In the genomic region with DNA sequence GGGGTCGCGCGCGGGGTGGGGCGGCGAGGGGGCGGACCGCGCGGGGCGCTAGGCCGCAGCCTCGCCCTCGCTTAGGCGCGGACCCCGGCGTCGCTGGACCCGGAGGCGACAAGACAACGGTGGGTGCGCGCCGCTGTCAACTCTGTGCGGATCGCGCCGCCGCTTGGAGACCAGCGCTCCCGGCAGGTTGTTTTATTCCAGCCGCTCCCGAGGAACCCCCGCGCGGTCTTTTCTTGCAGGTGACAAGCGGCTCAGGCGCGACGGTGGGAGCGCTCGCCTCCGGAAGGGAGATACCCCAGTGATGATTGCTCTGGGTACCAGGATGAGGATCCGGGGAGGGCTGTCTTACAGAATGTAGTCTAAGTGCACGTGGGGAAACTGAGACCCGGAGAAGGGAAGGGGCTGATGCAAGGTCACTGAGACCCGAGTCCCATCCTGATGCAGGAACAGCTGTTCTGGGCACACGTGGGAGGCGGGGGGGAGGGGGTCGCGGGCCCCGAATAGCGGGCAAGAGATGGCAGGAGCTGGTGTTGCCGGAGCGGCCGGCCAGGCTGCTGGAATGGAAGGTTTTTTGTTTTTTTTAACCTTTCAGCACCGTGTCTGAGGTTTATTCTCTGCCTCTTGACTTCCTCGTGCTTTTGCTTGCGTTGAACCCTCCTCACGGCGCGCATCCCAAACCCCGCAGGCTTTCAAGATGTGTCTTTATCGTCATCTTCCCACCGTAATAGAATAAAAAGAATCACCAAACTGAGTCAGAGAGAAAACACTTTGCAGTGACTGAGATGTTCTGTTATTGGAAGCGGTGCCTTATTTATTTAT, we compare ENCODE assay signal across 8 mouse cellular contexts. TPM values are rescaled to one million over a fixed set of nuclear protein-coding genes. Genes with fewer than 3 reads are reported as not detected.
DNase-seq lines count a peak whose midpoint lies in the region; ATAC-seq and TF ChIP-seq lines count a peak whose summit lies in the region.

No protein-coding gene starts in this region.

- peak overlapping the region; percentile 97 for H3K4me3 ChIP-seq in lung, embryonic 14.5 days (ENCODE audit: low read depth, low read length)
- H3K4me3 ChIP-seq in forebrain, postnatal 0 days (ENCODE audit: low read depth, low read length): peak overlapping the region; percentile 90
- peak overlapping the region; percentile 97 for H3K4me3 ChIP-seq in liver, embryonic 15.5 days (replicated peaks)
- H3K4me3 ChIP-seq in stomach, embryonic 16.5 days (replicated peaks; ENCODE audit: low read length): peak overlapping the region; percentile 80

- H3K27me3 ChIP-seq in lung, embryonic 14.5 days (ENCODE audit: insufficient read depth, low read length): no peaks in the 10 kb centered on the region
- H3K27me3 ChIP-seq in forebrain, postnatal 0 days (ENCODE audit: insufficient read depth, low read length): no peaks in the 10 kb centered on the region
- no peaks in the 10 kb centered on the region for H3K27me3 ChIP-seq in liver, embryonic 15.5 days
- H3K27me3 ChIP-seq in stomach, embryonic 16.5 days (ENCODE audit: control insufficient read depth, insufficient read depth, low read length): no peaks in the 10 kb centered on the region

- DNase-seq in lung, embryonic 14.5 days: peak; percentile 17
- DNase-seq in lung, adult 18-20 months: no peak
- peak; percentile 22 for DNase-seq in brain, adult 2 months (ENCODE audit: low read depth, low spot score)
- DNase-seq in forebrain, postnatal 0 days: peak; percentile 58
- DNase-seq in frontal cortex, postnatal 10 days (ENCODE audit: low spot score in 2 of 2): no peak
- no peak for DNase-seq in Muller cell, postnatal 12 days (ENCODE audit: inconsistent ontology term)

- no peaks in the 10 kb centered on the region for H3K9me3 ChIP-seq in lung, embryonic 14.5 days (ENCODE audit: low read depth, low read length)
- no peaks in the 10 kb centered on the region for H3K9me3 ChIP-seq in forebrain, postnatal 0 days (ENCODE audit: low read length)
- no peaks in the 10 kb centered on the region for H3K9me3 ChIP-seq in liver, embryonic 15.5 days (replicated peaks)
- no peaks in the 10 kb centered on the region for H3K9me3 ChIP-seq in stomach, embryonic 16.5 days (replicated peaks; ENCODE audit: control insufficient read depth, low read length)

- ATAC-seq in lung, embryonic 14.5 days (ENCODE audit: insufficient read depth): peak; percentile 75
- peak; percentile 75 for ATAC-seq in forebrain, postnatal 0 days
- ATAC-seq in liver, embryonic 15.5 days (ENCODE audit: insufficient read depth): peak; percentile 73
- peak; percentile 49 for ATAC-seq in stomach, embryonic 16.5 days (ENCODE audit: insufficient read depth, low FRiP score)

- peaks cover 16% of the 10 kb centered on the region; the same call in 1 of the 2 replicates for H3K36me3 ChIP-seq in lung, embryonic 14.5 days (ENCODE audit: insufficient read depth)
- H3K36me3 ChIP-seq in forebrain, postnatal 0 days (ENCODE audit: insufficient read depth): peaks cover 10% of the 10 kb centered on the region; the same call in 1 of the 2 replicates
- peaks cover 22% of the 10 kb centered on the region for H3K36me3 ChIP-seq in liver, embryonic 15.5 days (replicated peaks)
- H3K36me3 ChIP-seq in stomach, embryonic 16.5 days (ENCODE audit: control insufficient read depth, insufficient read depth, low read length): no peaks in the 10 kb centered on the region

- peak overlapping the region; percentile 93 for H3K4me2 ChIP-seq in lung, embryonic 14.5 days
- peak overlapping the region; percentile 83 for H3K4me2 ChIP-seq in forebrain, postnatal 0 days (ENCODE audit: low read depth)
- peak overlapping the region; percentile 96 for H3K4me2 ChIP-seq in liver, embryonic 15.5 days
- H3K4me2 ChIP-seq in stomach, embryonic 16.5 days (ENCODE audit: low read depth, low read length): peak overlapping the region; percentile 93

- H3K4me1 ChIP-seq in lung, embryonic 14.5 days (ENCODE audit: insufficient read depth): peaks cover 7% of the 10 kb centered on the region; the same call in 1 of the 2 replicates
- peaks cover 8% of the 10 kb centered on the region for H3K4me1 ChIP-seq in forebrain, postnatal 0 days (ENCODE audit: insufficient read depth)
- H3K4me1 ChIP-seq in liver, embryonic 15.5 days (replicated peaks): peaks cover 54% of the 10 kb centered on the region
- H3K4me1 ChIP-seq in stomach, embryonic 16.5 days (ENCODE audit: control insufficient read depth, insufficient read depth, low read length): peaks cover 17% of the 10 kb centered on the region

- H3K27ac ChIP-seq in lung, embryonic 14.5 days (ENCODE audit: low read depth): peak overlapping the region; percentile 12; the same call in 1 of the 2 replicates
- H3K27ac ChIP-seq in forebrain, postnatal 0 days (ENCODE audit: low read depth, low read length): peak overlapping the region; percentile 79
- H3K27ac ChIP-seq in liver, embryonic 15.5 days (replicated peaks): peak overlapping the region; percentile 95
- H3K27ac ChIP-seq in stomach, embryonic 16.5 days (ENCODE audit: low read length): peak overlapping the region; percentile 74

- TF ChIP-seq CTCF in lung, embryonic 14.5 days (IDR thresholded peaks at IDR 0.05; ENCODE audit: low read depth): no peak
- no peak for TF ChIP-seq CTCF in forebrain, postnatal 0 days (IDR thresholded peaks at IDR 0.05; ENCODE audit: low read depth)

- WGBS in lung, embryonic 14.5 days: under 1% methylated on average over 64 of the region's 67 CpGs
- 2% methylated on average over 56 of the region's 67 CpGs for WGBS in forebrain, postnatal 0 days
- under 1% methylated on average over 67 of the region's 67 CpGs for WGBS in liver, embryonic 15.5 days (ENCODE audit: insufficient replicate concordance)
- 1% methylated on average over 67 of the region's 67 CpGs for WGBS in stomach, embryonic 16.5 days

- H3K9ac ChIP-seq in lung, embryonic 14.5 days: peak overlapping the region; percentile 76
- H3K9ac ChIP-seq in forebrain, postnatal 0 days: peak overlapping the region; percentile 87
- H3K9ac ChIP-seq in liver, embryonic 15.5 days: peak overlapping the region; percentile 87
- peak overlapping the region; percentile 83 for H3K9ac ChIP-seq in stomach, embryonic 16.5 days (ENCODE audit: low read length)

RNA-seq across cellular contexts. Expression of a gene that starts 0.6 kb away (rescaled TPM):
- polyA plus RNA-seq in lung, embryonic 14.5 days (2014; fragmentation: Nextera tagmentation; extraction: Ambion mirVana): 42.8 and 43.5 TPM in 2 replicates
- 39.4 and 45.9 TPM in 2 replicates for total RNA-seq in forebrain, postnatal 0 days (2014; rRNA removed)
- polyA plus RNA-seq in forebrain, postnatal 0 days (2015; fragmentation: Nextera tagmentation; extraction: Ambion mirVana): 33.7 and 44.1 TPM in 2 replicates
- 19.2 and 20.0 TPM in 2 replicates for polyA plus RNA-seq in liver, embryonic 15.5 days (2015; fragmentation: Nextera tagmentation; extraction: Ambion mirVana)
- polyA plus RNA-seq in stomach, embryonic 16.5 days (2015; fragmentation: Nextera tagmentation; extraction: Ambion mirVana): 43.4 and 45.8 TPM in 2 replicates

RNA-seq across cellular contexts. Expression of a gene that starts 12.9 kb away (rescaled TPM):
- 60.8 and 61.0 TPM in 2 replicates for polyA plus RNA-seq in lung, embryonic 14.5 days (2014; fragmentation: Nextera tagmentation; extraction: Ambion mirVana)
- total RNA-seq in forebrain, postnatal 0 days (2014; rRNA removed): 131 and 141 TPM in 2 replicates
- 123 and 124 TPM in 2 replicates for polyA plus RNA-seq in forebrain, postnatal 0 days (2015; fragmentation: Nextera tagmentation; extraction: Ambion mirVana)
- polyA plus RNA-seq in liver, embryonic 15.5 days (2015; fragmentation: Nextera tagmentation; extraction: Ambion mirVana): 22.8 and 25.9 TPM in 2 replicates
- 74.7 and 77.1 TPM in 2 replicates for polyA plus RNA-seq in stomach, embryonic 16.5 days (2015; fragmentation: Nextera tagmentation; extraction: Ambion mirVana)

RNA-seq across cellular contexts. Expression of a gene that starts 53.3 kb away (rescaled TPM):
- polyA plus RNA-seq in lung, embryonic 14.5 days (2014; fragmentation: Nextera tagmentation; extraction: Ambion mirVana): 1.7 and 2.0 TPM in 2 replicates
- total RNA-seq in forebrain, postnatal 0 days (2014; rRNA removed): 0.24 and 0.54 TPM in 2 replicates
- polyA plus RNA-seq in forebrain, postnatal 0 days (2015; fragmentation: Nextera tagmentation; extraction: Ambion mirVana): 2.2 and 2.7 TPM in 2 replicates
- polyA plus RNA-seq in liver, embryonic 15.5 days (2015; fragmentation: Nextera tagmentation; extraction: Ambion mirVana): 0.39 and 0.81 TPM in 2 replicates
- polyA plus RNA-seq in stomach, embryonic 16.5 days (2015; fragmentation: Nextera tagmentation; extraction: Ambion mirVana): 3.5 and 4.5 TPM in 2 replicates

RNA-seq across cellular contexts. Expression of a gene that starts 54.0 kb away (rescaled TPM):
- polyA plus RNA-seq in lung, embryonic 14.5 days (2014; fragmentation: Nextera tagmentation; extraction: Ambion mirVana): 117 TPM in 2 replicates
- 123 and 141 TPM in 2 replicates for total RNA-seq in forebrain, postnatal 0 days (2014; rRNA removed)
- polyA plus RNA-seq in forebrain, postnatal 0 days (2015; fragmentation: Nextera tagmentation; extraction: Ambion mirVana): 185 and 187 TPM in 2 replicates
- 87.0 and 94.4 TPM in 2 replicates for polyA plus RNA-seq in liver, embryonic 15.5 days (2015; fragmentation: Nextera tagmentation; extraction: Ambion mirVana)
- polyA plus RNA-seq in stomach, embryonic 16.5 days (2015; fragmentation: Nextera tagmentation; extraction: Ambion mirVana): 185 and 207 TPM in 2 replicates

Comparison
In these comparisons a context has a peak if more than half of its experiments do, and no peak if none do; other contexts are left out.
1. DNase-seq: peak in lung, embryonic 14.5 days (single experiment), brain, adult 2 months (single experiment) and forebrain, postnatal 0 days (single experiment); none in lung, adult 18-20 months (0 of 2), frontal cortex, postnatal 10 days (0 of 2) and Muller cell, postnatal 12 days (single experiment).
2. H3K27ac ChIP-seq: peak in every context shown above with its lines; median percentile 95 in liver, embryonic 15.5 days; 79 in forebrain, postnatal 0 days; 74 in stomach, embryonic 16.5 days; 12 in lung, embryonic 14.5 days.
3. Peak in every context shown above with its lines, with median percentiles within 50 percentile points of each other: ATAC-seq, H3K4me2 ChIP-seq, H3K4me3 ChIP-seq and H3K9ac ChIP-seq.